Mouse (Mus musculus) myocyte (in vitro differentiated cells): Measurements from ENCODE around the gene Hectd2. TPM values are rescaled to one million over a fixed set of nuclear protein-coding genes. Genes with fewer than 3 reads are reported as not detected.

Experiments used
- H3K27me3 ChIP-seq: one replicate; pipeline ENCODE4 v1.6.1; 2011; ENCODE audit not compliant: control insufficient read depth, insufficient read depth, insufficient read length
- H3K36me3 ChIP-seq: one replicate; pipeline ENCODE4 v1.6.1; 2011; ENCODE audit not compliant: control insufficient read depth, insufficient read depth
- H3K4me2 ChIP-seq: one replicate; pipeline ENCODE4 v1.6.1; 2011; ENCODE audit warnings: low read depth, control low read depth
- H3K4me3 ChIP-seq: one replicate; pipeline ENCODE4 v1.5.1; 2011; ENCODE audit warnings: mild to moderate bottlenecking, control low read depth, moderate library complexity
- H3K79me2 ChIP-seq: one replicate; pipeline ENCODE4 v1.6.1; 2011; ENCODE audit not compliant: control insufficient read depth, insufficient read depth
- H3ac ChIP-seq: one replicate; pipeline ENCODE4 v1.6.1; 2011; ENCODE audit not compliant: control insufficient read depth, insufficient read length
- CEBPB ChIP-seq: IDR thresholded peaks from 2 replicates; pipeline ENCODE4 v1.6.1; 2011; ENCODE audit warnings: mild to moderate bottlenecking, moderate library complexity; ENCODE audit not compliant: poor library complexity, insufficient read depth, severe bottlenecking
- E2F4 ChIP-seq: IDR thresholded peaks from one replicate; pipeline ENCODE4 v1.6.1; 2011; ENCODE audit warnings: mild to moderate bottlenecking, control low read depth, moderate library complexity; ENCODE audit not compliant: insufficient read depth
- MAX ChIP-seq: IDR thresholded peaks from one replicate; pipeline ENCODE4 v1.6.1; 2011; ENCODE audit warnings: low read depth, mild to moderate bottlenecking, control low read depth
- MYOD1 ChIP-seq, 3 experiments: IDR thresholded peaks; one replicate each; pipeline ENCODE4 v1.6.1; 2011; ENCODE audit warnings: control low read depth in 2 of 3, low read depth in 2 of 3, mild to moderate bottlenecking in 2 of 3, moderate library complexity in 1 of 3; ENCODE audit not compliant: insufficient read length in 2 of 3, control insufficient read depth in 1 of 3
- MYOG ChIP-seq, 3 experiments: IDR thresholded peaks; one replicate each; pipeline ENCODE4 v1.6.1; 2011; ENCODE audit warnings: control low read depth in 2 of 3, low read depth in 2 of 3, mild to moderate bottlenecking in 2 of 3; ENCODE audit not compliant: insufficient read length in 2 of 3, control insufficient read depth in 1 of 3, insufficient read depth in 1 of 3
- POLR2A ChIP-seq: IDR thresholded peaks from one replicate; pipeline ENCODE4 v1.6.1; 2011; ENCODE audit warnings: low read depth, mild to moderate bottlenecking, control low read depth, moderate library complexity; ENCODE audit not compliant: insufficient read length
- POLR2AphosphoS2 ChIP-seq: IDR thresholded peaks from one replicate; pipeline ENCODE4 v1.6.1; 2011; ENCODE audit warnings: low read depth, control low read depth; ENCODE audit not compliant: insufficient read length
- REST ChIP-seq: IDR thresholded peaks from one replicate; pipeline ENCODE4 v1.6.1; 2011; ENCODE audit warnings: mild to moderate bottlenecking, control low read depth, moderate library complexity; ENCODE audit not compliant: insufficient read depth, insufficient read length
- SRF ChIP-seq: IDR thresholded peaks from one replicate; pipeline ENCODE4 v1.6.1; 2011; ENCODE audit warnings: low read depth; ENCODE audit not compliant: control insufficient read depth, insufficient read length
- TCF12 ChIP-seq: IDR thresholded peaks from one replicate; pipeline ENCODE4 v1.6.1; 2011; ENCODE audit warnings: mild to moderate bottlenecking, control low read depth; ENCODE audit not compliant: poor library complexity, insufficient read depth, severe bottlenecking
- TCF3 ChIP-seq: IDR thresholded peaks from one replicate; pipeline ENCODE4 v1.6.1; 2011; ENCODE audit warnings: low read depth, control low read depth; ENCODE audit not compliant: insufficient read length
- USF1 ChIP-seq: IDR thresholded peaks from one replicate; pipeline ENCODE4 v1.6.1; 2011; ENCODE audit warnings: low read depth, mild to moderate bottlenecking, control low read depth, moderate library complexity
- polyA plus RNA-seq: library from polyadenylated mRNA; unstranded; fragments of >200 nt; fragmentation: generic; extraction: Trizol; gene quantifications from one replicate; pipeline ENCODE4 v1.2.1, GENCODE M21; 2012; ENCODE audit warnings: missing spikeins

Gene Hectd2
- polyA plus RNA-seq, 1 experiment: 0.88 TPM

DNA sequence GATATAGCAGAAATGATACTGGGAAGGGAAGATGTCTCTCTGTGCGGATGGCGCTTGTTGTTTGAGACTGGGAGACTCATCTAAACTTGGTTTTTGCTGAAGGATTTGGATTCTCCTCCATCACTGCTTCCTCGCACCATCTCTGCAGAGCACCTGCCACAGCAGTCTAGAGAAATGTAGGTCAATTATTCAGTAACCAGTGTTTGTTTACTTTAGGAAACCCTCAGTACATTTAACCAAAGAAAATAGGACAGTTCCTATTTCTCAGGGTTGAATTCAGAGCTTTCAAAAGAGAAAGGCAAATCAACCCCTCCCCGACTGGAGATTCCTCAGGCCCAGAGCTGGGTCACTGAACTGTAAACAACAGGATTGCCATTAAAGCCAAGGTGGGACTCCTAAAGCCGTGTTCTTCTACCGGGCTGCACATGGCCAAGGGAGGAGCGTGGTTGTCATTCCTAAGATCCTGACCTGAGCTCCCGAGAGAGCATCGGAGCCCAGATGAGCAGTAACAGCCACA, 75.0 kb downstream of the Hectd2 start:
- Histone ChIP-seq H3K79me2 (no peaks in the 10 kb centered on the region), H3ac (no peak overlapping the region), H3K36me3 (no peaks in the 10 kb centered on the region), H3K27me3 (no peaks in the 10 kb centered on the region), H3K4me2 (no peak overlapping the region), H3K4me3 (no peak overlapping the region)
- no peak for TF ChIP-seq USF1
- no peak for TF ChIP-seq POLR2A
- no peak for TF ChIP-seq MYOD1 (IDR thresholded peaks at IDR 0.05; ENCODE audit: control insufficient read depth in 1 of 3, insufficient read length in 2 of 3, low read depth in 2 of 3)
- no peak for TF ChIP-seq TCF12
- no peak for TF ChIP-seq CEBPB
- TF ChIP-seq REST: no peak
- TF ChIP-seq TCF3: no peak
- no peak for TF ChIP-seq SRF
- no peak for TF ChIP-seq E2F4
- no peak for TF ChIP-seq MAX
- TF ChIP-seq MYOG (IDR thresholded peaks at IDR 0.05; ENCODE audit: control insufficient read depth in 1 of 3, insufficient read depth in 1 of 3, insufficient read length in 2 of 3, low read depth in 2 of 3): no peak
- TF ChIP-seq POLR2AphosphoS2: no peak

DNA sequence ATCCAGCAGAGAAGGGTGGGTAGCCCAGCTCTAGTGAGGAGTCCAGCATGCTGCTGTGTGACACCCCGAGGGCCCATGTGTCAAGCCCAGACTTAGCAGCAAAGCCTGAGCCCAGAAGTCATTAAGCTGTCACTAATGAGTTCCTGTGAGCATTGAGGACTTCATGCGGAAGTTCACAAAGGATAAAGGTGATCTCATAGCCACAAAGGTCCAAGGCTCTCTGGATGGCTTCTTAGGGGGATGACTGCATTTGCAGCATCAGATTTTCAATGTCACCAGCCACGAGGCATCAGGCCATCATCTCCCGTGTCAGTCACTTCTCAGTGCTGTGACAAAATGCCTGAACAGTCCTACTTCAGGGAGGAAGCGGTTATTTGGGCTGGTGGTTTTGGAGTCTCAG, 75.9 kb downstream of the Hectd2 start:
- no peak for TF ChIP-seq POLR2A
- TF ChIP-seq POLR2AphosphoS2: no peak
- no peak for TF ChIP-seq TCF12
- no peak for TF ChIP-seq TCF3
- TF ChIP-seq E2F4: no peak
- TF ChIP-seq SRF: no peak
- no peak for TF ChIP-seq MAX
- TF ChIP-seq MYOG (IDR thresholded peaks at IDR 0.05; ENCODE audit: control insufficient read depth in 1 of 3, insufficient read depth in 1 of 3, insufficient read length in 2 of 3, low read depth in 2 of 3): no peak
- TF ChIP-seq USF1: no peak
- no peak for TF ChIP-seq MYOD1 (IDR thresholded peaks at IDR 0.05; ENCODE audit: control insufficient read depth in 1 of 3, insufficient read length in 2 of 3, low read depth in 2 of 3)
- no peak for TF ChIP-seq CEBPB
- TF ChIP-seq REST: no peak
- Histone ChIP-seq H3K36me3 (no peaks in the 10 kb centered on the region), H3K27me3 (no peaks in the 10 kb centered on the region), H3K4me3 (no peak overlapping the region), H3ac (no peak overlapping the region), H3K4me2 (no peak overlapping the region), H3K79me2 (no peaks in the 10 kb centered on the region)

DNA sequence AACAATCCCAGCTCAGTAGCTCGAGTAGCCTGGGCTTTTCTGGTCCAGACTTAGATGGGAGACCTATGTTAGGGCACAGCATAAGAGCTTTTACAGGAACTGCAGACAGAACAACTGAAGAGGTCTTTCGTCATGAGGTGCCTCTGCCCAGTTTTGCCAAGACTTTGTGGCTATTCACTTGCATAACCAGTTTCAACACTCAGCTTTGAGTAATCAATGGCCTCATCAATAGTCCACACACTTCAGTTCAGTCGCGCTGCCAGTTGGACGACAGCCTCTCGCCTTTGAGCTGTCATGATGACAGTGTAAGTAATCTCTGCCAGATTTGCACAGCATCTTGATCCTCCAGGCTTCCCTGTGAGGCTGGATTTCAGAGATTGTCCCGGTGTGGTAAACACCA, 80.3 kb downstream of the Hectd2 start:
- Histone ChIP-seq H3K27me3 (no peaks in the 10 kb centered on the region), H3K4me2 (no peak overlapping the region), H3K36me3 (no peaks in the 10 kb centered on the region), H3K4me3 (no peak overlapping the region), H3ac (no peak overlapping the region), H3K79me2 (no peaks in the 10 kb centered on the region)
- TF ChIP-seq MYOG (IDR thresholded peaks at IDR 0.05; ENCODE audit: control insufficient read depth in 1 of 3, insufficient read depth in 1 of 3, insufficient read length in 2 of 3, low read depth in 2 of 3): no peak
- no peak for TF ChIP-seq POLR2AphosphoS2
- TF ChIP-seq REST: no peak
- TF ChIP-seq POLR2A: no peak
- TF ChIP-seq USF1: no peak

DNA sequence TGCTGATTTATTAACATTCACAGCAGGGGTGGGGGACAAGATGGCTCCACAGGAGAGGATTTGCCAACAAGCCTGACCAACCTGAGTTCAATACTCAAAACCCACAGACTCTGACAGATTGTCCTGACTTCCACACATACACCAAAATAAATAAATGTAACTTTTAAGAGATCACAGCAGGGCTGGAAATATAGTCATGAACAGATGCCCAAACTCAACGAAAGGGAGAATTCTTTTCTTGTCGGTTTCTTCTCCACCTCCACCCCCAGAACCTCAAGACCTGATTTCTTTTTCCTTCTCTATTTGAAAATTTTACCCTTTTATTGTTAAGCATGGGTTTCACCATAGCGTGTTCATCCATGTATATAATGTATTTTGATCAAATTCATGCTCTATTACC, 82.8 kb downstream of the Hectd2 start:
- no peaks in the 10 kb centered on the region for H3K79me2 ChIP-seq
- TF ChIP-seq E2F4 (no peak), REST (no peak), CEBPB (no peak), TCF12 (no peak), MYOD1 (IDR thresholded peaks at IDR 0.05; ENCODE audit: control insufficient read depth in 1 of 3, insufficient read length in 2 of 3, low read depth in 2 of 3) (no peak), TCF3 (no peak), POLR2AphosphoS2 (no peak), MYOG (IDR thresholded peaks at IDR 0.05; ENCODE audit: control insufficient read depth in 1 of 3, insufficient read depth in 1 of 3, insufficient read length in 2 of 3, low read depth in 2 of 3) (no peak)

DNA sequence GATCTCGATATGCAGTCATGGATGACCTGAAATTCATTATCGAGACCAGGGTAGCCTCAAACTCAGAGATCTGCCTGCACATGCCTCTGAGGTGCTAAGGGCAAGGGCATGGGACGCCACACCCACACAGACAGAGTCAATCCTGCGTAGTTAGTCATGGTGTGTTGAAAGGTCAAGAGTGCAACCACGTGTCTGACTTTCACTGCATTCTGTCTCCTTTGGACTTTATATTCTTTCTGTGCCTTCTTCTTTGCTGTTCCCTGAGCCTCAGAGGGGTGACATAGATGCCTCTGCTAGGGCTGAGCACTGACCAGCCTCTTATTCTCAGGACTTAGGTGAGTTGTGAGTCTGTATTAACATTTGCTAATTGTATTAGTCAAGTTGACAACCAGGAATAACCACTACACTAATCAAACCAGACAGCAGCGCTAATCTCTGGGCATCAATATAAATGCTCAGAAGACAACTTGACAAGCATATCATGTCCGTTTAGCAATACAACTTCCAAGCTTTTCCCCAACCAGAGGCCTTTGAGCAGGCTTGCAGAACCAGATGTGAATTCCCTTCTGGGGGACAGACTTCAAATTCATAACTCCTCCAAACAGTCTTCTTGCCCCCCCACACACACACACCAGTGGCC, 83.6 kb downstream of the Hectd2 start:
- no peak overlapping the region for H3K4me3 ChIP-seq
- no peaks in the 10 kb centered on the region for H3K36me3 ChIP-seq
- no peak for TF ChIP-seq POLR2AphosphoS2
- TF ChIP-seq MYOD1 (IDR thresholded peaks at IDR 0.05; ENCODE audit: control insufficient read depth in 1 of 3, insufficient read length in 2 of 3, low read depth in 2 of 3): no peak
- no peak for TF ChIP-seq CEBPB
- no peak for TF ChIP-seq MYOG (IDR thresholded peaks at IDR 0.05; ENCODE audit: control insufficient read depth in 1 of 3, insufficient read depth in 1 of 3, insufficient read length in 2 of 3, low read depth in 2 of 3)
- TF ChIP-seq TCF3: no peak
- no peak for TF ChIP-seq TCF12
- no peak for TF ChIP-seq USF1
- no peak for TF ChIP-seq REST
- no peak for TF ChIP-seq SRF
- TF ChIP-seq POLR2A: no peak
- TF ChIP-seq E2F4: no peak
- TF ChIP-seq MAX: no peak
- no peaks in the 10 kb centered on the region for H3K27me3 ChIP-seq
- no peak overlapping the region for H3K4me2 ChIP-seq
- H3ac ChIP-seq: no peak overlapping the region
- no peaks in the 10 kb centered on the region for H3K79me2 ChIP-seq

More for the DNA sequence above, 82.8 kb downstream of the Hectd2 start:
- H3K4me3 ChIP-seq: no peak overlapping the region
- H3ac ChIP-seq: no peak overlapping the region
- H3K27me3 ChIP-seq: no peaks in the 10 kb centered on the region
- H3K36me3 ChIP-seq: no peaks in the 10 kb centered on the region
- no peak overlapping the region for H3K4me2 ChIP-seq
